Mouse (Mus musculus): Measurements from ENCODE around the gene Pgm2l1. TPM values are rescaled to one million over a fixed set of nuclear protein-coding genes. Genes with fewer than 3 reads are reported as not detected.
"Not testable (repeated sequence)": the region's sequence is repeated elsewhere in the genome, so short reads cannot be mapped to it uniquely, and the experiment has no call there.

Pgm2l1 gene
- polyA plus RNA-seq, 1 experiment from 2014 or later, result 21.3 TPM

- Histone ChIP-seq H3K9me3 (no peaks in the 10 kb centered on the region), H3K4me1 (replicated peaks) (peaks cover 31% of the 10 kb centered on the region), H3K4me2 (replicated peaks) (no peak overlapping the region), H3K27me3 (no peaks in the 10 kb centered on the region), H3K27ac (0 out of 2 replicates have a peak overlapping the region, but pooled peaks have one; percentile 1), H3K4me3 (replicated peaks) (no peak overlapping the region), H3K36me3 (no peaks in the 10 kb centered on the region), H3K9ac (replicated peaks) (no peak overlapping the region)
- ATAC-seq, result no peak
Observed at GRCm38 (mm10) chr7:100233681-100234080, 6.5 kb downstream of the Pgm2l1 start.

- Histone ChIP-seq H3K4me3 (replicated peaks) (no peak overlapping the region), H3K4me1 (replicated peaks) (peaks cover 25% of the 10 kb centered on the region), H3K9me3 (no peaks in the 10 kb centered on the region), H3K4me2 (replicated peaks) (no peak overlapping the region), H3K27ac (0 out of 2 replicates have a peak overlapping the region, but pooled peaks have one; percentile 1), H3K9ac (replicated peaks) (no peak overlapping the region), H3K27me3 (no peaks in the 10 kb centered on the region), H3K36me3 (no peaks in the 10 kb centered on the region)
- ATAC-seq, result no peak
- WGBS, result 66% methylated on average over 7 of the region's 7 CpGs
Observed at GRCm38 (mm10) chr7:100234264-100234885, 7.2 kb downstream of the Pgm2l1 start.

GRCm38 (mm10) chr7:100238271-100238670 lies 11.1 kb downstream of the Pgm2l1 start:
- Histone ChIP-seq H3K4me2 (replicated peaks) (no peak overlapping the region), H3K36me3 (no peaks in the 10 kb centered on the region), H3K9ac (replicated peaks) (no peak overlapping the region), H3K4me3 (replicated peaks) (no peak overlapping the region), H3K9me3 (no peaks in the 10 kb centered on the region), H3K27me3 (no peaks in the 10 kb centered on the region), H3K27ac (no peak overlapping the region), H3K4me1 (replicated peaks) (peaks cover 6% of the 10 kb centered on the region; the same call in 1 of the 2 replicates)
- no peak for ATAC-seq
- 93% methylated on average over 1 of the region's 1 CpGs for WGBS

DNA sequence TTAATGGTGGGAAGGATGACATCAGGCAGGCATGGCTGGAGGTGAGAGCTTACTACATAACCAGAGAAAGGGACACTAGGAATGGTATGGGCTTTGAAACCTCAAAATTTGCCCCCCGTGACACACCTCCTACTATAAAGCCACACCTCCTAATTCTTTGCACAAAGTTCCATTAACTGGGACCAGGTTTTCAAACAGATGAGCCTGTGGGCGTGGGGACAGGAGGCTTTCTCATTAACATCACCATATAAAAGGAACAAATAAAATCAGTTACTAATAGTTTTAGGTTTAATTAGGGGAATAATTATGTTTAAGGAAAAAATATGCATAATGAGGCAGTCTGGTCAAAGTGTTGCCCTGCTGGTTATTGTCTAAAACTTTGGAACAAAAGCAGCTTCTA lies 13.4 kb downstream of the Pgm2l1 start:
- Histone ChIP-seq H3K4me3 (replicated peaks) (no peak overlapping the region), H3K36me3 (no peaks in the 10 kb centered on the region), H3K27me3 (no peaks in the 10 kb centered on the region), H3K4me1 (replicated peaks) (no peaks in the 10 kb centered on the region), H3K27ac (no peak overlapping the region), H3K4me2 (replicated peaks) (no peak overlapping the region), H3K9me3 (no peaks in the 10 kb centered on the region), H3K9ac (replicated peaks) (no peak overlapping the region)
- 89% methylated on average over 2 of the region's 2 CpGs for WGBS
- no peak for ATAC-seq

DNA sequence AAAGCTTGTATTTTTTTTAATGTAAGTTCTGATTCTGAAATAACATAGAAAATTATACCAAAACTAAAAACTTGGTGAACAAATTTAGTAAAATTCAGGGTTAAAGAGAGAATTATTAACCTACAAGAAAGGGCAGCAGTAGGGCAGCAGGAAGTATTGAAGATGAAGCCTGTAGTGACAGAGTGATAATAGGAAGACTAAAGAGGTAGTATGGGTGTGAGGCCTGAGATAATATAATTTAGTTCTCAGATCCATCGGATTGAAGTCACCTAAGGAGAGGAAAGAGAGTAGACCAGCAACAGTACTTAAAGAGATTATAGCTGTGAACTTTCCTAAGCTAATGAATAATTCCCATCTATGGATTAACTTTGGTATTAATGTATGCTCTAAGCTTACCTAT lies 15.8 kb downstream of the Pgm2l1 start:
- no peak overlapping the region for H3K4me2 ChIP-seq (replicated peaks)
- no peaks in the 10 kb centered on the region for H3K27me3 ChIP-seq
- no peaks in the 10 kb centered on the region for H3K9me3 ChIP-seq
- no peaks in the 10 kb centered on the region for H3K4me1 ChIP-seq (replicated peaks)
- H3K4me3 ChIP-seq (replicated peaks), result no peak overlapping the region
- no peak for ATAC-seq
- H3K27ac ChIP-seq, result no peak overlapping the region
- H3K36me3 ChIP-seq, result 0 out of 2 replicates have a peak, but pooled peaks cover 4% of the 10 kb centered on the region
- WGBS, result 91% methylated on average over 1 of the region's 1 CpGs
- H3K9ac ChIP-seq (replicated peaks), result no peak overlapping the region

- Histone ChIP-seq H3K9me3 (no peaks in the 10 kb centered on the region), H3K4me2 (replicated peaks) (no peak overlapping the region), H3K9ac (replicated peaks) (no peak overlapping the region), H3K4me3 (replicated peaks) (no peak overlapping the region), H3K4me1 (replicated peaks) (no peaks in the 10 kb centered on the region), H3K27ac (no peak overlapping the region), H3K36me3 (0 out of 2 replicates have a peak, but pooled peaks cover 4% of the 10 kb centered on the region), H3K27me3 (no peaks in the 10 kb centered on the region)
- ATAC-seq, result no peak
- 90% methylated on average over 4 of the region's 4 CpGs for WGBS
Observed at GRCm38 (mm10) chr7:100244225-100244624, 17.0 kb downstream of the Pgm2l1 start.

DNA sequence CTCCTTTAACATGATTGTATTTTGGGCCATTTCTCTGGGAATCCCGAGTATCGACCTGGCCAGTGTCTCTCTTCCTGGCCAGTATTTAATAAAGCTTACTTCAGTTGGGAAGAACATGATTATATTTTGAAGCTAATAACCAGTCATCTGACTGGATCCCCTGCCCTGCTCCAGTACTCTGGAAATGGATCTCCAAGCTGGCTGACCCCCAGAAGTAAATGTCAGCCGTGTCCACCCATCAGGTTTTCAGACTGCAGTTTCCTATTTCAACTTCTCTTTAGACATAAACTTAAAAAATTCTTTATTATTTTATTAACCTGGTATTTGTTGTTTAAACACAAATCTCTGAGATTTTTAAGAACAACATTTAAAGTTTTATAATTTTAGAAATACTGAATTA lies 18.0 kb downstream of the Pgm2l1 start:
- Histone ChIP-seq H3K27ac (no peak overlapping the region), H3K4me1 (replicated peaks) (no peaks in the 10 kb centered on the region), H3K36me3 (peaks cover 4% of the 10 kb centered on the region; the same call in 1 of the 2 replicates), H3K4me2 (replicated peaks) (no peak overlapping the region), H3K27me3 (no peaks in the 10 kb centered on the region), H3K9me3 (no peaks in the 10 kb centered on the region), H3K9ac (replicated peaks) (no peak overlapping the region), H3K4me3 (replicated peaks) (no peak overlapping the region)
- no peak for ATAC-seq
- WGBS, result 93% methylated on average over 3 of the region's 3 CpGs

- no peaks in the 10 kb centered on the region for H3K4me1 ChIP-seq (replicated peaks)
- WGBS, result 95% methylated on average over 5 of the region's 5 CpGs
Observed at GRCm38 (mm10) chr7:100250667-100251066, 23.5 kb downstream of the Pgm2l1 start.

GRCm38 (mm10) chr7:100262350-100262749 lies 35.2 kb downstream of the Pgm2l1 start:
- H3K36me3 ChIP-seq, result peaks cover 58% of the 10 kb centered on the region
- 88% methylated on average over 3 of the region's 3 CpGs for WGBS
- ATAC-seq, result no peak
- H3K4me3 ChIP-seq (replicated peaks), result no peak overlapping the region
- no peaks in the 10 kb centered on the region for H3K4me1 ChIP-seq (replicated peaks)
- H3K9ac ChIP-seq (replicated peaks), result no peak overlapping the region
- no peaks in the 10 kb centered on the region for H3K9me3 ChIP-seq
- no peaks in the 10 kb centered on the region for H3K27me3 ChIP-seq
- no peak overlapping the region for H3K4me2 ChIP-seq (replicated peaks)
- H3K27ac ChIP-seq, result no peak overlapping the region

More at GRCm38 (mm10) chr7:100250667-100251066, 23.5 kb downstream of the Pgm2l1 start:
- Histone ChIP-seq H3K36me3 (peaks cover 44% of the 10 kb centered on the region), H3K4me2 (replicated peaks) (no peak overlapping the region), H3K27ac (no peak overlapping the region), H3K27me3 (no peaks in the 10 kb centered on the region), H3K9me3 (no peaks in the 10 kb centered on the region), H3K9ac (replicated peaks) (no peak overlapping the region), H3K4me3 (replicated peaks) (no peak overlapping the region)
- no peak for ATAC-seq

- H3K9me3 ChIP-seq; H3K27ac ChIP-seq; H3K9ac ChIP-seq (replicated peaks); ATAC-seq; H3K4me3 ChIP-seq (replicated peaks); H3K4me1 ChIP-seq (replicated peaks); H3K27me3 ChIP-seq; H3K4me2 ChIP-seq (replicated peaks): not testable (repeated sequence)
- WGBS, result 57% methylated on average over 17 of the region's 17 CpGs
- peaks cover 68% of the 10 kb centered on the region for H3K36me3 ChIP-seq
Observed at GRCm38 (mm10) chr7:100264934-100265333, 37.7 kb downstream of the Pgm2l1 start.

DNA sequence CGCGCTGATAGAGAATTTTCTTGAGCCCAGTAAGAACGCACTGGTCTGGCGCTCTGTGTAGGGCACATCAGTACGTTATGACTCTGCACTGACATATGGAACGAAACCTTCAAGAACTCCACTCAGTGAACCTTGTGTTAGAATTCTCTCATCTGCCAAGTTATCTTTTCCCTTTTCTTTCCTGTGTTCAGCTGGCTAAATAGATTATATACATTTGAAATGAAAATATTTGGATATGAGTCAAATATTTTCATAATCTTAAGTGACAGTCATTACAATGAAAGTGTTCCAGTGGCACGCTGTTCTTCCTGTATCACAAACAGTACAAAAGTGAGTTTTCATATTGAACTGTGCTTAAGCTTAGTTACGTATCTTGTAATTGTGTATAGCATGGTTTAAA lies 45.2 kb downstream of the Pgm2l1 start:
- no peaks in the 10 kb centered on the region for H3K4me1 ChIP-seq (replicated peaks)
- H3K4me2 ChIP-seq (replicated peaks), result no peak overlapping the region
- peaks cover 31% of the 10 kb centered on the region for H3K36me3 ChIP-seq
- H3K4me3 ChIP-seq (replicated peaks), result no peak overlapping the region
- H3K27ac ChIP-seq, result no peak overlapping the region
- H3K27me3 ChIP-seq, result no peaks in the 10 kb centered on the region
- 97% methylated on average over 8 of the region's 8 CpGs for WGBS
- H3K9ac ChIP-seq (replicated peaks), result no peak overlapping the region
- no peak for ATAC-seq
- no peaks in the 10 kb centered on the region for H3K9me3 ChIP-seq

GRCm38 (mm10) chr7:100274507-100274906 lies 47.3 kb downstream of the Pgm2l1 start:
- 88% methylated on average over 6 of the region's 6 CpGs for WGBS

DNA sequence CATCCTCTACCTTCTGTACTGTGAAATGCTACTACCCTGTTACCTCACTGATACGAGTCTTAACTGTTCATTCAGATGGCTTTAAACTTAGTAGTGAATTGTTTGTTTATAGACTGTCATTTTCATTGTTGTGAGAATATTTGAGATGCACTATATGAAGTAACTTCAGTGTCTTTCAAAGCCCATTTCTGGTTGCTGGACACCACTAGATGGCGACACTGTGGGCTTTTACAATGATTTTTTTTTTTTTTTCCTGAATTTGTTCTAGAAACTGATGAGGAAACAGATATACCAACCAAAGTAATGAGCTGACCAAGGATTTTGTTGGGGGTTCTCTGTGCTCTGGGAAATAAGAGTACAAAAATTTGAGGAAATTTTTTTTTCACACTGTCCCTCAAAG lies 49.2 kb downstream of the Pgm2l1 start:
- Histone ChIP-seq H3K27me3 (no peaks in the 10 kb centered on the region), H3K27ac (no peak overlapping the region), H3K9me3 (no peaks in the 10 kb centered on the region), H3K4me2 (replicated peaks) (no peak overlapping the region), H3K9ac (replicated peaks) (no peak overlapping the region), H3K4me3 (replicated peaks) (no peak overlapping the region), H3K4me1 (replicated peaks) (no peaks in the 10 kb centered on the region), H3K36me3 (peaks cover 12% of the 10 kb centered on the region; the same call in 1 of the 2 replicates)
- no peak for ATAC-seq
- WGBS, result 46% methylated on average over 2 of the region's 2 CpGs

More at GRCm38 (mm10) chr7:100274507-100274906, 47.3 kb downstream of the Pgm2l1 start:
- no peak for ATAC-seq
- no peaks in the 10 kb centered on the region for H3K9me3 ChIP-seq
- no peak overlapping the region for H3K9ac ChIP-seq (replicated peaks)
- H3K4me2 ChIP-seq (replicated peaks), result no peak overlapping the region
- no peaks in the 10 kb centered on the region for H3K4me1 ChIP-seq (replicated peaks)
- peaks cover 17% of the 10 kb centered on the region for H3K36me3 ChIP-seq
- no peak overlapping the region for H3K27ac ChIP-seq
- no peak overlapping the region for H3K4me3 ChIP-seq (replicated peaks)
- no peaks in the 10 kb centered on the region for H3K27me3 ChIP-seq
